Mouse (Mus musculus) stomach, embryonic 16.5 days (tissue): Measurements from ENCODE around the gene Gatd1. TPM values are rescaled to one million over a fixed set of nuclear protein-coding genes. Genes with fewer than 3 reads are reported as not detected.

Experiments used
- ATAC-seq: fragments of 200-750 bp; cut with Nextera tagmentation; 2 replicates; pipeline ENCODE4 v1.8.0; 2017; ENCODE audit warnings: moderate number of reproducible peaks, moderate TSS enrichment; ENCODE audit not compliant: insufficient read depth, low FRiP score
- H3K27ac ChIP-seq: fragments of 300-500 bp; sonication (generic); 2 replicates; pipeline ENCODE4 v1.5.1; 2014; ENCODE audit warnings: low read length
- H3K27me3 ChIP-seq: fragments of 300-500 bp; sonication (generic); 2 replicates; pipeline ENCODE4 v1.6.1; 2014; ENCODE audit warnings: low read length, control low read depth, mixed read lengths; ENCODE audit not compliant: control insufficient read depth, insufficient read depth
- H3K36me3 ChIP-seq: fragments of 300-500 bp; sonication (generic); 2 replicates; pipeline ENCODE4 v1.6.1; 2014; ENCODE audit warnings: low read length; ENCODE audit not compliant: control insufficient read depth, insufficient read depth
- H3K4me1 ChIP-seq: fragments of 300-500 bp; sonication (generic); 2 replicates; pipeline ENCODE4 v1.6.1; 2014; ENCODE audit warnings: low read length, control low read depth, mixed read lengths; ENCODE audit not compliant: control insufficient read depth, insufficient read depth
- H3K4me2 ChIP-seq: fragments of 300-500 bp; sonication (generic); 2 replicates; pipeline ENCODE4 v1.6.1; 2014; ENCODE audit warnings: low read depth, low read length, mixed read lengths
- H3K4me3 ChIP-seq: fragments of 300-500 bp; sonication (generic); replicated peaks from 2 replicates; pipeline ENCODE4 v1.5.1; 2014; ENCODE audit warnings: mild to moderate bottlenecking, low read length
- H3K9ac ChIP-seq: fragments of 300-500 bp; sonication (generic); 2 replicates; pipeline ENCODE4 v1.6.1; 2014; ENCODE audit warnings: low read length
- H3K9me3 ChIP-seq: fragments of 300-500 bp; sonication (generic); replicated peaks from 2 replicates; pipeline ENCODE4 v1.6.1; 2016; ENCODE audit warnings: low read length, control low read depth; ENCODE audit not compliant: control insufficient read depth
- WGBS: fragments of 180-500 bp; shearing (Covaris S2); extraction: QIAGEN DNeasy Blood & Tissue Kit; methylation state at CpG from one replicate; pipeline ENCODE4 v1.1.7; 2014; 5-methylcytosine and 5-hydroxymethylcytosine counted together
- polyA plus RNA-seq: library from polyadenylated mRNA; unstranded; fragments of >200 nt; fragmentation: Nextera tagmentation; extraction: Ambion mirVana; gene quantifications from 2 replicates; pipeline ENCODE4 v1.2.1, GENCODE M21; 2015

Gene Gatd1
- polyA plus RNA-seq, 1 experiment from 2014 or later = 45.8 TPM

DNA sequence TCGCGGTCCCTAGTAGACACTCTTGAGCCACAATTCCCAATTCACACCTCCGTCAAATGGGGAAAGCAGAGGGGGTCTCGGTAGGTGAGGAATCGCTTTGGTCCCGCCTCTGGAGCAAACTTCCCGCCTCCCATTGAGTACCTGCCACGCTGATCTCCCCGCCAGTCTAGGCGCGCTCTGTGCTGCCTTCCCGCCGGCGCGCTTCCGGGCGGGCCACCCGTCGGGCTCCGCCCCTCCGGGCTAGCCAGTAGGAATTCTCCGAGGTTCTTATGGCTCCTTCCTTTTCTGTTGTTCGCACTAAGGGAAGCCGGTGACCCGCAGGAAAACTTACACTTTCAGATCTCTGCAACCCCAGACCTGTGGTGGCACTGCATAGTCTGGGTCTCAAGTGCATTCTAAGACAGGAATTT lies 29.9 kb upstream of the Gatd1 start, which contains the start of gene Pidd1:
Gene Pidd1 (minus strand): TSS at position 198 of the 410 bp plus-strand sequence.
- WGBS = under 1% methylated on average over 25 of the region's 25 CpGs
- 0 out of 2 replicates have a peak, but pooled peaks cover 3% of the 10 kb centered on the region for H3K36me3 ChIP-seq

GRCm38 (mm10) chr7:141443081-141443821 lies 29.3 kb upstream of the Gatd1 start:
- Histone ChIP-seq H3K9me3 (no peaks in the 10 kb centered on the region), H3K9ac (peak overlapping the region; percentile 77), H3K27me3 (no peaks in the 10 kb centered on the region), H3K4me1 (peaks cover 26% of the 10 kb centered on the region), H3K36me3 (no peaks in the 10 kb centered on the region), H3K4me3 (peak overlapping the region; percentile 51), H3K4me2 (peak overlapping the region; percentile 72), H3K27ac (peak overlapping the region; percentile 71)
- no peak for ATAC-seq
- 16% methylated on average over 12 of the region's 12 CpGs for WGBS

More for the DNA sequence above, 29.9 kb upstream of the Gatd1 start, which contains the start of gene Pidd1:
- H3K4me1 ChIP-seq = peaks cover 31% of the 10 kb centered on the region
- H3K9me3 ChIP-seq = no peaks in the 10 kb centered on the region
- ATAC-seq = peak; percentile 68; the same call in 1 of the 2 replicates
- peak within 1 kb of the TSS; percentile 77 for H3K9ac ChIP-seq
- H3K4me3 ChIP-seq = peak within 1 kb of the TSS; percentile 51
- no peaks in the 10 kb centered on the region for H3K27me3 ChIP-seq
- peak within 1 kb of the TSS; percentile 72 for H3K4me2 ChIP-seq
- peak within 1 kb of the TSS; percentile 71 for H3K27ac ChIP-seq

DNA sequence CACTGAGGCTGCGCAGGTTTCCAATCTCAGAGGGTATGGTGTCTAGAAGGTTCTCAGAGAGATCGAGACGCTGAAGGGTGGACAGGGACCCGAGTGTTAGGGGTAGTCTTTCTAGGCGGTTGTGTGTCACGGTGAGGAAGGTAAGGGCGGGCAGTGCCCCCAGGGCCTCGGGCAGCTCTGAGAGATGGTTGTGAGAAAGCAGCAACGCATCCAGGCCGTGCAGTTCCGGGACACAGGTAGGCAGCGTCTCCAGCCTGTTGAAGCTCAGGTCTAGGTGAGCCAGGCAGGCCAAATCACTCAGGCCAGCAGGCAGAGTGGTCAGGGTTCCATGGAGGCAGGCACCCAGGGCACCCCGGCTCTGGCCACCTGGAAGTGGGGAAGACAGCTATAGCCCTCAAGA lies 28.3 kb upstream of the Gatd1 start:
- peak overlapping the region; percentile 77 for H3K9ac ChIP-seq
- H3K4me1 ChIP-seq = peaks cover 24% of the 10 kb centered on the region
- H3K27ac ChIP-seq = no peak overlapping the region
- peak overlapping the region; percentile 72 for H3K4me2 ChIP-seq
- no peak for ATAC-seq
- WGBS = 94% methylated on average over 13 of the region's 13 CpGs
- H3K9me3 ChIP-seq = no peaks in the 10 kb centered on the region
- no peaks in the 10 kb centered on the region for H3K27me3 ChIP-seq
- H3K36me3 ChIP-seq = no peaks in the 10 kb centered on the region
- H3K4me3 ChIP-seq = peak overlapping the region; percentile 51; the same call in 1 of the 2 replicates

- Histone ChIP-seq H3K4me1 (peaks cover 28% of the 10 kb centered on the region), H3K9me3 (no peaks in the 10 kb centered on the region), H3K36me3 (no peaks in the 10 kb centered on the region), H3K4me3 (no peak overlapping the region), H3K27ac (no peak overlapping the region), H3K27me3 (no peaks in the 10 kb centered on the region), H3K4me2 (no peak overlapping the region), H3K9ac (no peak overlapping the region)
- WGBS = 91% methylated on average over 9 of the region's 9 CpGs
- no peak for ATAC-seq
Measured at GRCm38 (mm10) chr7:141441460-141441859, 27.5 kb upstream of the Gatd1 start.

DNA sequence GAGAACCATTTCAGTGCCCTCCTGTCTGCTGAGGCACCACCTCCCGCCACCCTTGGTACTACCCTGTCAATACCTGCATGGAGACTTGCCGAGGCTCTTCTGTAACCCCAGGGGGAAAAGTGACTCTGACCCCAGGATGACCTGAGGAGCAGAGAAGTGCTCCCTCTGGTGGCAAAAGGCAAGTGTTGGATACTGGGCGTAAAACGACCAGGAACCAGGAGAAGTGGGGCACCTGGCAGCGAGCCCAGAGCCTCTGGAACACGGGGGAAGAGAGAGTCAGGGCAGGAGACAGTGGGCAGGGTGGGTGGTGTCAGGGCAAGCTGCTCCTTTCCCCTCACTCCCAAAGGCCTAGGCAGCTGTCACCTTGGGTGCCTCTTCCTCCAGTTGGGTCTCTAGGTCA lies 26.7 kb upstream of the Gatd1 start:
- WGBS = 25% methylated on average over 6 of the region's 6 CpGs
- Histone ChIP-seq H3K4me2 (no peak overlapping the region), H3K4me1 (peaks cover 30% of the 10 kb centered on the region)

DNA sequence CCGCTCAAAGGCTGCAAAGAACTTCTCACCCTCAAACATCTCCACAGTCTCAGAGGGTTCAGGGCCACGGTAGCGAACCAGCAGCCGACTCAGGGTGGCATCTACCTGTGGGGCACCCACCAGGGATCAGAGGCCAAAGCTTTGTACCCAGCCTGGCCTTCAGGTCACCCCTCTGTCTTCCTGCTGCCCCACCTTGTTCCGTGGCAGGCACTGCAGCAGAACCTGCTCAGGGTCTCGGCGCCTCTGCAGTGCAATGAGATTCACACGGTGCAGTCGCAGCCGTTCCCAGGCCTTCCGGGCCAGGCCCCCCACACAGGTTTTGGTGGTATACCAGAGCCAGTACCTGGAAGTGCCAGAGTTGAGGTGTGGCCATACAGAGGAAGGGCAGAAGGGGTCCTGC lies 25.9 kb upstream of the Gatd1 start:
- H3K9me3 ChIP-seq = no peaks in the 10 kb centered on the region
- no peak for ATAC-seq

More for the DNA sequence above, 26.7 kb upstream of the Gatd1 start:
- Histone ChIP-seq H3K27me3 (no peaks in the 10 kb centered on the region), H3K9me3 (no peaks in the 10 kb centered on the region), H3K9ac (no peak overlapping the region), H3K27ac (no peak overlapping the region), H3K4me3 (no peak overlapping the region), H3K36me3 (no peaks in the 10 kb centered on the region)
- no peak for ATAC-seq

DNA sequence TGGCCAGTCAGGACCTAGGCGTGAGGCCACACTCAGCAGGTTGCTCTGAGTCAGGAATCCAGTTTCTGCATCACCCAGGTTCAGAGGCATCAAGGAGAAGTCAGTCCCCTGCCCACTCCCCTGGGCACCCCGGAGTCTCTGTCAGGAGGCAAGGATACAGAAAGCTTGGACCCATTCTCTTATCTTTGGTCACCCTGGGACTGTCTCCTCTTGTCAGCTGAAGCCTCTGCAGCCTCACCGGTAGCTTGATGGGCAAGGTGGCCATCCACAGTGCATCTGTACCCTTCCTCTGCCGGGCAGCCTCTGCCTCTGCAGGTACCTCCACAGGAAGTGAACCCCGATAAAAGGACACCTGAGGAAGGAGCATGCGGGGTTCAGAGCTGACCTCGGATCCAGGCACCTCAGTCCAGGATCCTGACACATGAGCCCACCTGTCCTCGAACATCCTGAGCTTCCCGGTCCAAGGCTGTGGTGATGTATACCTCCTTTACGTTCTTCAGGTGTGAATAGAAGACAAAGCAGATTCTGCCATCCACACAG lies 25.3 kb upstream of the Gatd1 start:
- Histone ChIP-seq H3K36me3 (no peaks in the 10 kb centered on the region), H3K4me3 (no peak overlapping the region), H3K4me1 (peaks cover 42% of the 10 kb centered on the region), H3K9ac (no peak overlapping the region), H3K4me2 (no peak overlapping the region), H3K27me3 (no peaks in the 10 kb centered on the region), H3K27ac (no peak overlapping the region), H3K9me3 (no peaks in the 10 kb centered on the region)
- WGBS = 95% methylated on average over 10 of the region's 10 CpGs
- ATAC-seq = no peak

More for the DNA sequence above, 25.9 kb upstream of the Gatd1 start:
- Histone ChIP-seq H3K27ac (no peak overlapping the region), H3K36me3 (no peaks in the 10 kb centered on the region), H3K9ac (no peak overlapping the region), H3K27me3 (no peaks in the 10 kb centered on the region), H3K4me3 (no peak overlapping the region), H3K4me1 (peaks cover 37% of the 10 kb centered on the region), H3K4me2 (no peak overlapping the region)
- 93% methylated on average over 11 of the region's 11 CpGs for WGBS

GRCm38 (mm10) chr7:141438201-141438968 lies 24.4 kb upstream of the Gatd1 start:
- peaks cover 44% of the 10 kb centered on the region for H3K4me1 ChIP-seq

More at GRCm38 (mm10) chr7:141438201-141438968, 24.4 kb upstream of the Gatd1 start:
- WGBS = 91% methylated on average over 12 of the region's 12 CpGs
- Histone ChIP-seq H3K9ac (no peak overlapping the region), H3K27ac (no peak overlapping the region), H3K9me3 (no peaks in the 10 kb centered on the region), H3K27me3 (no peaks in the 10 kb centered on the region), H3K4me3 (no peak overlapping the region), H3K4me2 (no peak overlapping the region), H3K36me3 (no peaks in the 10 kb centered on the region)
- ATAC-seq = no peak
